Mouse (Mus musculus) stomach, embryonic 16.5 days (tissue): Measurements from ENCODE around the gene Ddx49. TPM values are rescaled to one million over a fixed set of nuclear protein-coding genes. Genes with fewer than 3 reads are reported as not detected.
A peak's percentile ranks its signal among the peaks of the same experiment; 100 is the strongest.

Experiments
- ATAC-seq: fragments of 200-750 bp; cut with Nextera tagmentation; 2 replicates; pipeline ENCODE4 v1.8.0; 2017; ENCODE audit warnings: moderate number of reproducible peaks, moderate TSS enrichment; ENCODE audit not compliant: insufficient read depth, low FRiP score
- H3K27ac ChIP-seq: fragments of 300-500 bp; sonication (generic); 2 replicates; pipeline ENCODE4 v1.5.1; 2014; ENCODE audit warnings: low read length
- H3K27me3 ChIP-seq: fragments of 300-500 bp; sonication (generic); 2 replicates; pipeline ENCODE4 v1.6.1; 2014; ENCODE audit warnings: low read length, control low read depth, mixed read lengths; ENCODE audit not compliant: control insufficient read depth, insufficient read depth
- H3K36me3 ChIP-seq: fragments of 300-500 bp; sonication (generic); 2 replicates; pipeline ENCODE4 v1.6.1; 2014; ENCODE audit warnings: low read length; ENCODE audit not compliant: control insufficient read depth, insufficient read depth
- H3K4me1 ChIP-seq: fragments of 300-500 bp; sonication (generic); 2 replicates; pipeline ENCODE4 v1.6.1; 2014; ENCODE audit warnings: low read length, control low read depth, mixed read lengths; ENCODE audit not compliant: control insufficient read depth, insufficient read depth
- H3K4me2 ChIP-seq: fragments of 300-500 bp; sonication (generic); 2 replicates; pipeline ENCODE4 v1.6.1; 2014; ENCODE audit warnings: low read depth, low read length, mixed read lengths
- H3K4me3 ChIP-seq: fragments of 300-500 bp; sonication (generic); replicated peaks from 2 replicates; pipeline ENCODE4 v1.5.1; 2014; ENCODE audit warnings: mild to moderate bottlenecking, low read length
- H3K9ac ChIP-seq: fragments of 300-500 bp; sonication (generic); 2 replicates; pipeline ENCODE4 v1.6.1; 2014; ENCODE audit warnings: low read length
- H3K9me3 ChIP-seq: fragments of 300-500 bp; sonication (generic); replicated peaks from 2 replicates; pipeline ENCODE4 v1.6.1; 2016; ENCODE audit warnings: low read length, control low read depth; ENCODE audit not compliant: control insufficient read depth
- WGBS: fragments of 180-500 bp; shearing (Covaris S2); extraction: QIAGEN DNeasy Blood & Tissue Kit; methylation state at CpG from one replicate; pipeline ENCODE4 v1.1.7; 2014; 5-methylcytosine and 5-hydroxymethylcytosine counted together
- polyA plus RNA-seq: library from polyadenylated mRNA; unstranded; fragments of >200 nt; fragmentation: Nextera tagmentation; extraction: Ambion mirVana; gene quantifications from 2 replicates; pipeline ENCODE4 v1.2.1, GENCODE M21; 2015

The Ddx49 gene
- polyA plus RNA-seq, 1 experiment from 2014 or later, result 48.8 TPM

DNA sequence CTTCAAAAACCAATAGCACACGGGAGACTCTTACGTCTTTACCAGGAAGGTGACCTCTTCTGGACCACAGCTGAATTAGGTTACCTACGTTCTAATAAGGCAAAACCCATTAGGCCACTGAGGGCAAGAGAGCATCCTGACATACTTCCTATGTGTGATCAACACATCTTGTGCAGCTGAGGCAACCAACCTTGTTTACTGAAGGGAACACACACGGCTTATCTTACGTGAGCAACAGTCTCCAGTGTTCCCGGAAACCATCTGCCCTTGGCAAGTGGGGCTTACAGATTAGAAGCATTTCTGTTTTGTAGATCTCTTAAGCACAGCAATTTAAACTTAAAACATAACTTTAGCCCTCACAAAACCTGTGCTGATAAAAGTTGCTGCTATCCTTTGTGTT is 25.2 kb upstream of the Ddx49 start:
- H3K27ac ChIP-seq, result no peak overlapping the region
- 93% methylated on average over 6 of the region's 6 CpGs for WGBS
- no peak overlapping the region for H3K4me2 ChIP-seq
- H3K9ac ChIP-seq, result no peak overlapping the region
- no peaks in the 10 kb centered on the region for H3K27me3 ChIP-seq
- peaks cover 6% of the 10 kb centered on the region for H3K36me3 ChIP-seq
- H3K9me3 ChIP-seq, result no peaks in the 10 kb centered on the region
- no peak for ATAC-seq
- H3K4me3 ChIP-seq, result no peak overlapping the region
- H3K4me1 ChIP-seq, result peaks cover 12% of the 10 kb centered on the region; the same call in 1 of the 2 replicates

- 92% methylated on average over 3 of the region's 3 CpGs for WGBS
- Histone ChIP-seq H3K9me3 (no peaks in the 10 kb centered on the region), H3K36me3 (no peaks in the 10 kb centered on the region), H3K9ac (no peak overlapping the region), H3K4me3 (no peak overlapping the region), H3K27ac (no peak overlapping the region), H3K27me3 (no peaks in the 10 kb centered on the region), H3K4me2 (no peak overlapping the region), H3K4me1 (no peaks in the 10 kb centered on the region)
- ATAC-seq, result no peak
These were observed 21.4 kb upstream of the Ddx49 start for GRCm38 (mm10) chr8:70323716-70324115.

DNA sequence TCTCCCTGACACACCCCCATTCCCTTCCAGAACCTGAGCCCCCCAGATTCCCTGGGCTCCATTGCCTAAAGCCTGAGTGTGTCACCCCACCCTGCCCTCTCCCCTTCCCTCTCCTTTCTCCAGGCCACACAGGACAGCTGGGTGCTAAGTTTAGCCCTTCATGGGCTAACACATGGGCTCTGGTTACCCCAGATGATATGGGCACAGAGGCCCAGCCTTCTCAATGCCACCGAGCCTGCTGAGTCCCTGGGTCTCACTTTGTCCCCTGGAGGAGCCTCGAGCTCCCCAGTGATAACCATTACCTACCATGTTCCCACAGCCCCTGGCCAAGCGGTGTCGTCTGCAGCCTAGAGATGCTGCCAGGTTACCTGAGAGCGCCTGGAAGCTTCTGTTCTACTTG is 15.6 kb upstream of the Ddx49 start:
- ATAC-seq, result no peak
- no peak overlapping the region for H3K9ac ChIP-seq
- no peak overlapping the region for H3K27ac ChIP-seq
- H3K4me1 ChIP-seq, result peaks cover 27% of the 10 kb centered on the region
- H3K36me3 ChIP-seq, result 0 out of 2 replicates have a peak, but pooled peaks cover 3% of the 10 kb centered on the region
- H3K27me3 ChIP-seq, result no peaks in the 10 kb centered on the region
- H3K4me3 ChIP-seq, result no peak overlapping the region
- no peak overlapping the region for H3K4me2 ChIP-seq
- no peaks in the 10 kb centered on the region for H3K9me3 ChIP-seq
- 91% methylated on average over 5 of the region's 5 CpGs for WGBS

DNA sequence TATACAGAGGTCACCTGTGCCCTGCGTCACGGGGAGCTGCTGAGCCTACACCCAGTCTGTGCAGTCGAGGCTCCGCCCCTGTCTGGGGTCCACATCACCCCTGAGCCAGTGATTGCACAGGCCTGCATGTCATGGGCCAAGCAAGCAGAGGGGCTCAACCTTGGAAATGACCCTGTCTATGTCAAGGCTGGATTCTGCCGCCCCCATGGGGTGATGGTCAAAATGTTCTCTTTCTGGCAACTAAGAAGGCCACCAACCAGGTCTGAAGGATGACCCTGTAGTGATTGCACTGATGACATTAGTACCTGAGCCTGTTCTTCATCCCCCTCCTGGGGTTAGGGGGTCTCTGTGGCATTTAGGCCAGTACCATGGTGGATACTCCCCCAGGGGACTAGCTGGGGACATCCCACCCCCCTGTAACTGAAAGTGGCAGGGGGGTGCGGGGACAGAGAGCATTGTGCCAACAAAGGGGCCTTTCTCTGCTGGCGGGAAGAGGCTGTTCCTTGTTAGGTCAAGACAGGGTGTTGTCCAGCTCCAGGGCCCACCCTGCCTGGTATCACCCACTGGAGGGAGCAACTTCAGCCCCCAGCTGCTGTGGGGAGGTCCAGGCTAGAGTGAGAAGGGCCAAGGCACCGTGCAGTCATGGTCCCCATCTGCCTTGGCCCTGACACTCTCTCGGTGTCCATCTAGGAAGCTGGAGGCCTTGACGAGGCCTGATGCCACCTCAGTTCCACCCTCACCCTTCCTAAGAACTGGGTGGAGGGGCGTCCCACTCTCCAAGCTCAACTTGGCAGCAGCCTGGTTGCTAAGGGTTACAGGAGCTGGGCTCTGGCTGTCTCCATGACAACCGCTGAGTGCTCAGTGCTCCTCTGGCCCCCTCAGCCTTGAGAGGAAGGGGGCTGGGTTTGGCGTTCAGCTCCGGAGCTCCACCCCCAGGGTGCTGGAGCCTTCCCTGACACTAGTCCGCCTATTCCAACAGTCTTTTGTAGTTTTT is 14.5 kb upstream of the Ddx49 start:
- 14% methylated on average over 15 of the region's 15 CpGs for WGBS
- H3K36me3 ChIP-seq, result 0 out of 2 replicates have a peak, but pooled peaks cover 3% of the 10 kb centered on the region
- H3K4me2 ChIP-seq, result peak overlapping the region; percentile 81
- H3K9me3 ChIP-seq, result no peaks in the 10 kb centered on the region
- H3K27me3 ChIP-seq, result no peaks in the 10 kb centered on the region
- H3K9ac ChIP-seq, result peak overlapping the region; percentile 72
- peak overlapping the region; percentile 62 for H3K4me3 ChIP-seq
- peak; percentile 69 for ATAC-seq
- peaks cover 27% of the 10 kb centered on the region for H3K4me1 ChIP-seq
- H3K27ac ChIP-seq, result no peak overlapping the region

DNA sequence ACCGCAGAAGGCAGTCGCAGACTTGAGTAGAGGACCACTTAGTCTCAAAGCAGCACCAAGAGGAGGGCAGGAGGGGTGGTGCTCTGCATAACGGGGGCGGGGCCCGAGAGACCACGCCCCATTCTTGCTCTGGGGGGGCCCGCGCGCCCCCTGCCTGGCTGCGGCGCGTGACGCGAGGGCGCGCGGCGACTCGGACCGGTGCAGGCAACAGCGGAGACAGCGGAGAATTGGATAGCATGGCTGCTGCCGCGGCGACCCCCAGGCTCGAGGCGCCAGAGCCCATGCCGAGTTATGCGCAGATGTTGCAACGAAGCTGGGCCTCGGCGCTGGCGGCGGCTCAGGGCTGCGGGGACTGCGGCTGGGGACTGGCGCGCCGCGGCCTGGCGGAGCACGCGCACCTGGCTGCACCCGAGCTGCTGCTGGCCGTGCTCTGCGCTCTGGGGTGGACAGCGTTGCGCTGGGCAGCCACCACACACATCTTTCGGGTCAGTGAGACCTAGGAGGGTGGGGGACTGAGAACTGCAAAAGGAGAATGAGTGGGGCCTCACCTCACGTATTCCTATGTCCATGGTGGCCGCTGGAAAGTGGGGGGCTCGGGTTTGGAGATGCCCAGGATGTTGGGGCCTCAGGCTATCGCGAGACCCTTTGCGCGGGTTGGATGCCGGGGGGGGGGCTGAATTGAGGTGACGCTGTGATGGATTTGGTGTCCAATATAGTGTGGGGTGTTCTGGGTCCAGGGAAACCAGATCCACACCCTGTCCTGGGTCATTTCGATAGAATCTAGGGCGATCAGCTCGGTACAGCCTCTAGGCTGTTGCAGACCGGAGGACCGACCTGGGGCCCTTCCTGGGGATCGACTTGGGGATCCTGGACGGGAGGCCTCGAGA is 13.6 kb upstream of the Ddx49 start, which contains the start of gene Cers1:
TSS of gene Cers1 (plus strand) at position 152 of the 887 bp plus-strand sequence.
- Histone ChIP-seq H3K9ac (peak within 1 kb of the TSS; percentile 72), H3K27ac (peak within 1 kb of the TSS; percentile 42), H3K4me1 (peaks cover 27% of the 10 kb centered on the region), H3K36me3 (0 out of 2 replicates have a peak, but pooled peaks cover 9% of the 10 kb centered on the region), H3K4me3 (peak within 1 kb of the TSS; percentile 62), H3K27me3 (no peaks in the 10 kb centered on the region), H3K4me2 (peak within 1 kb of the TSS; percentile 81), H3K9me3 (no peaks in the 10 kb centered on the region)
- WGBS, result 2% methylated on average over 65 of the region's 66 CpGs
- ATAC-seq, result peak; percentile 72

GRCm38 (mm10) chr8:70313399-70313798 is 11.1 kb upstream of the Ddx49 start:
- H3K4me2 ChIP-seq, result no peak overlapping the region
- H3K9me3 ChIP-seq, result no peaks in the 10 kb centered on the region
- no peak overlapping the region for H3K27ac ChIP-seq
- H3K9ac ChIP-seq, result no peak overlapping the region
- no peaks in the 10 kb centered on the region for H3K27me3 ChIP-seq
- peaks cover 17% of the 10 kb centered on the region; the same call in 1 of the 2 replicates for H3K36me3 ChIP-seq
- no peak overlapping the region for H3K4me3 ChIP-seq
- ATAC-seq, result no peak
- peaks cover 27% of the 10 kb centered on the region for H3K4me1 ChIP-seq
- 66% methylated on average over 2 of the region's 2 CpGs for WGBS

GRCm38 (mm10) chr8:70309311-70309710 is 7.0 kb upstream of the Ddx49 start:
- Histone ChIP-seq H3K4me3 (no peak overlapping the region), H3K9ac (no peak overlapping the region), H3K27me3 (no peaks in the 10 kb centered on the region), H3K4me1 (no peaks in the 10 kb centered on the region), H3K4me2 (no peak overlapping the region), H3K9me3 (no peaks in the 10 kb centered on the region), H3K27ac (no peak overlapping the region), H3K36me3 (peaks cover 15% of the 10 kb centered on the region)
- no peak for ATAC-seq
- 30% methylated on average over 2 of the region's 2 CpGs for WGBS

DNA sequence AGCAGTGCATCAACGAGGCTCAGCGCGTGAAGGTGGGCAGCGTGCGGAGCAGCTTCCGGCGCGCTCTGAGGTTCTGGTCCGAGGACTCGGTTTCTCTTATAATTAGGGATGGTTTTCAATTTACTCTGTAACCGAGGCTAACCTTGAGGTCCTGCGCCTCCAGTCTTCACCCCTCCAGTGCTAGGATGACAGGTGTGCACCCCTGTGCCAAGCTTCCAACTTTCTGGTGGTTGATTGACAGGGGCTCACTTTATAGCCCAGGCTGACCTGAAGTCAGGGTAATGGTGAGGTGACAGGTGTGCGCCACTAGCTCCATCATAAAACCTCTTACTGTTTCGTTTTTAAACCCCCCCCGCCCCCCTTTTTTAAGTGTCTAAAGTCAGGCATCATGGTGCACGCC is 612 bp upstream of the Ddx49 start:
- Histone ChIP-seq H3K27me3 (no peaks in the 10 kb centered on the region), H3K4me1 (peaks cover 12% of the 10 kb centered on the region), H3K4me3 (peak overlapping the region; percentile 68), H3K36me3 (no peaks in the 10 kb centered on the region; the same call in none of the 2 replicates), H3K9ac (peak overlapping the region; percentile 80), H3K4me2 (peak overlapping the region; percentile 76), H3K9me3 (no peaks in the 10 kb centered on the region), H3K27ac (peak overlapping the region; percentile 82)
- no peak for ATAC-seq
- 2% methylated on average over 16 of the region's 16 CpGs for WGBS
